ENCODE assay signal across 8 mouse cellular contexts in the genomic region with DNA sequence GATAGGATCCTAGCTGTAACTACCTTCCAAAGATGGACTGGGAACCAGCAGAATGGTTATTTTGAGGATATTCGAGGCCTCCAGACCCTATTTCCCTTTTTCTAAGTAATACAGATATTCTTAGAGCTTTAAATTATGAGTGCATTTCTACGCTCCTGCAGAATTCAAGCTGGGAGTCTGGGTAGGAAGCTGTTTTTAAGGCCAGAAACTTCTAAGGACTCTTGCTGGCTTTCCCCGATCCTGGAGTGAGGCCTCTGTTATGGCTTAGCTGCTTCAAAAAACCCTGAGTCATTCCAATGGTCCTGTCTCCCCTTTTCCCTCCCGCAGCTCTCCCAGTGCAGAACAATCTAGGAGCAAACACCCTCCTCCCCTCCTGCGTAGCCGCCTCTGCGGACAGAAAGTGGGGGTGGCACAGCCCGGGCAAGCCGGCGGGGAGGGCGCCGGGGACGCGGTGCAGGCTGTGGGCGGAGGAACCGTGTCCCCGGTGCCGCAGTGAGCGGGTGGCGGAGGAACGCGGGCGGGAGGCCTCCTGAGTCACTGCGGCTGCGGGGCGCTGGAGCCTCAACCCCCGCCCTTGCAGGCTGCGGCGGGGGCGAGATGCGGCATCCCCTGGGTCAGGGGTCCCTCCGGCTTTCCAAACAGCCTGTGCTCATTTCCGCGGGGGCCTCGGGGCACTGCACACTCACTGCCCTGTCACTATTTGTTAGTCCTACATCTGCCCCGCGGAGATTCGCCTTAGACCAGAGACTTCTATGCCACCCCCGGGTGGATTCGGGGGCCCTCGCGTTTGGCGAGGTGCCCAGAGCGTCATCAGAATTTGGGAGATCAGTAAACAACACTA. TPM values are rescaled to one million over a fixed set of nuclear protein-coding genes. Genes with fewer than 3 reads are reported as not detected.
DNase-seq lines count a peak whose midpoint lies in the region; ATAC-seq lines count a peak whose summit lies in the region.

No protein-coding gene starts in this region.

- H3K36me3 ChIP-seq in hindbrain, embryonic 13.5 days: no peaks in the 10 kb centered on the region

- H3K27me3 ChIP-seq in hindbrain, embryonic 13.5 days: 0 out of 2 replicates have a peak, but pooled peaks cover 5% of the 10 kb centered on the region

- H3K4me2 ChIP-seq in hindbrain, embryonic 13.5 days: peak overlapping the region; percentile 96

- peaks cover 22% of the 10 kb centered on the region for H3K4me1 ChIP-seq in hindbrain, embryonic 13.5 days (replicated peaks)

- peak overlapping the region; percentile 58 for H3K4me3 ChIP-seq in hindbrain, embryonic 13.5 days

- ATAC-seq in hindbrain, embryonic 13.5 days (ENCODE audit: low FRiP score): peak; percentile 88

- H3K27ac ChIP-seq in hindbrain, embryonic 13.5 days: peak overlapping the region; percentile 78

- peak; percentile 63 for DNase-seq in R1 (ENCODE audit: low read depth, low spot score)
- DNase-seq in cerebellum, postnatal 14 days: peak; percentile 72 to 86
- DNase-seq in frontal cortex, postnatal 36 days (ENCODE audit: low spot score in 2 of 2): peak; percentile 83 to 90
- DNase-seq in left cerebral cortex, adult 11 months (ENCODE audit: low spot score): peak; percentile 78
- peak; percentile 74 for DNase-seq in lung, postnatal 14 days
- peak; percentile 84 to 85 for DNase-seq in right cerebral cortex, adult 2 months (ENCODE audit: low spot score in 2 of 2)
- DNase-seq in B cell, adult 2 months: no peak

- no peaks in the 10 kb centered on the region for H3K9me3 ChIP-seq in hindbrain, embryonic 13.5 days

- H3K9ac ChIP-seq in hindbrain, embryonic 13.5 days: peak overlapping the region; percentile 84

- WGBS in hindbrain, embryonic 13.5 days: 2% methylated on average over 43 of the region's 44 CpGs

RNA-seq across cellular contexts. Expression of a gene that starts 34.7 kb away (rescaled TPM):
- polyA plus RNA-seq in hindbrain, embryonic 13.5 days (2015; fragmentation: Nextera tagmentation; extraction: Ambion mirVana): 134 and 141 TPM in 2 replicates

Comparison
In these comparisons a context has a peak if more than half of its experiments do, and no peak if none do; other contexts are left out.
1. DNase-seq: peak in R1 (single experiment), cerebellum, postnatal 14 days (2 of 2), frontal cortex, postnatal 36 days (2 of 2), left cerebral cortex, adult 11 months (single experiment), lung, postnatal 14 days (single experiment) and right cerebral cortex, adult 2 months (2 of 2); none in B cell, adult 2 months (0 of 2).